Mouse (Mus musculus): ENCODE data around the gene Cacfd1. TPM values are rescaled to one million over a fixed set of nuclear protein-coding genes. Genes with fewer than 3 reads are reported as not detected.

Gene Cacfd1
- total and polyA plus RNA-seq, 2 experiments, result 17.7 to 58.0 TPM

GRCm38 (mm10) chr2:27039286-27039685 is 29.6 kb downstream of the Cacfd1 start:
- Histone ChIP-seq H3K27me3 (ENCODE audit: control insufficient read depth, insufficient read depth, low read length) (no peaks in the 10 kb centered on the region), H3K4me1 (ENCODE audit: control insufficient read depth, insufficient read depth, low read length) (peaks cover 13% of the 10 kb centered on the region), H3K36me3 (ENCODE audit: control insufficient read depth, insufficient read depth, low read length) (no peaks in the 10 kb centered on the region), H3K27ac (replicated peaks; ENCODE audit: insufficient read depth, low read depth, low read length) (no peak overlapping the region), H3K9ac (ENCODE audit: low read depth, low read length) (no peak overlapping the region), H3K79me2 (ENCODE audit: control insufficient read depth, insufficient read depth, low read length) (no peaks in the 10 kb centered on the region), H3K4me3 (ENCODE audit: insufficient read depth, low read depth, low read length) (no peak overlapping the region)
- TF ChIP-seq POLR2A (IDR thresholded peaks at IDR 0.05; ENCODE audit: extremely low read depth, insufficient read depth, low read length), result no peak
- peak; percentile 58 for TF ChIP-seq CTCF (IDR thresholded peaks at IDR 0.05; ENCODE audit: low read depth, low read length)
- WGBS, result 24% methylated on average over 1 of the region's 1 CpGs
- DNase-seq (ENCODE audit: extremely low read depth, low read depth, low spot score), result no peak

DNA sequence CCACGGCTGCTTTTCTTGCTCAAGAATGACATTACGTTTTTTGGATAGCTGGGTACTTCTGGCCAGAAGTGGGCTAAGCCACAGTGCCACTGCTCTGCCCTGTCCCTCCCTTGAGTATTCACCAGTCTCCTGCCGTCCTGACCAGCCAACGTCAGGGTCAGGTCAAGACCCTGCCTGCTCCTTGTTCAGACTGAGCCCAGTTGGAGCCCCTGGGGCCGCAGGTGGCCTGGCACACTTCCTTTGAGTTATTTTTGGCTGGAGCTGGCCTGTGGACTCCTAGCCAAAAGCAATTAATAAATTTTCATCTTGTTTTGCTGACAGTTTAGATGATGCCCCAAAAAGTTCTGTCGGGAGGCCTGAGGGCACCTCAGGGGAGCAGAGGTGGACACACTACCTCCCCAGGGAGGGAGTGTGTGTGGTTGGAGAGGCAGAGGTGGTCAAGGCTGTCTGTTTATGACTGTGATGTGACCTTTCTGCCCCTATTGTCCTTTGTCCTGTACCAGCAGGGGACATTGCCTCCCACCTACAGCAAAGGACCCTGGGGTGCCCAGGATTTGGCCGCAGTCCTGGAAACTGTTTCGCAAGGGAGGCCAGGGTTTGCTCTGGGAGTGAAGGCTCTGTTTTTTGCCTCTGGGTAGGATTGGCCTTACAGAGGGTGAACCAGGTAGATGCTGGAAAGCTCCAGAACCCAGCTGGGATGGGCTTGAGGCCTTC is 32.6 kb downstream of the Cacfd1 start:
- Histone ChIP-seq H3K36me3 (ENCODE audit: control insufficient read depth, insufficient read depth, low read length) (no peaks in the 10 kb centered on the region), H3K4me1 (ENCODE audit: control insufficient read depth, insufficient read depth, low read length) (peaks cover 19% of the 10 kb centered on the region), H3K9ac (ENCODE audit: low read depth, low read length) (peak overlapping the region; percentile 40), H3K4me3 (ENCODE audit: insufficient read depth, low read depth, low read length) (no peak overlapping the region), H3K27ac (replicated peaks; ENCODE audit: insufficient read depth, low read depth, low read length) (peak overlapping the region; percentile 85), H3K27me3 (ENCODE audit: control insufficient read depth, insufficient read depth, low read length) (no peaks in the 10 kb centered on the region), H3K79me2 (ENCODE audit: control insufficient read depth, insufficient read depth, low read length) (no peaks in the 10 kb centered on the region)
- 0 out of 2 replicates have a peak, but pooled peaks have one; percentile 16 for TF ChIP-seq POLR2A (IDR thresholded peaks at IDR 0.05; ENCODE audit: extremely low read depth, insufficient read depth, low read length)
- no peak for TF ChIP-seq CTCF (IDR thresholded peaks at IDR 0.05; ENCODE audit: low read depth, low read length)
- WGBS, result 14% methylated on average over 8 of the region's 8 CpGs
- DNase-seq (ENCODE audit: extremely low read depth, low read depth, low spot score), result peak; percentile 97

DNA sequence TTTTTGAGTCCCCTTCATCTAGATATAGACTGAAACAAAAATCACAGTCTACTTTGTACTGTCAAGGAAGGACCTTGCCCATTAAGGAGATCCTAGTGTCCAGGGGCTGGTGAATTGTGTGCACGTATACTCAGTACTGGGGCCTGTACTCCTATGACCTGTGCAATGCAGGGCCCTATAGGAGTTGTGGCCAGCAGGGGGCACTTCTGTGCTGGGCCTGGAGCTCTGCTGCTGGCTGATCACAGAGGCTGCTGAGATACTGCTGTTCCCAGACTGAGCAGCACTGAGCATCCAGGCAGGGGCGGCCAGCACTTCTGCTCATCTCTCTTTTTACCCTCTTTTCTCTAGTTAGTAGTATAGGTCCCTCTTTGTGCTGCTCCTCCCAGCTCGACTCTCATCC is 33.7 kb downstream of the Cacfd1 start:
- Histone ChIP-seq H3K36me3 (ENCODE audit: control insufficient read depth, insufficient read depth, low read length) (no peaks in the 10 kb centered on the region), H3K79me2 (ENCODE audit: control insufficient read depth, insufficient read depth, low read length) (no peaks in the 10 kb centered on the region), H3K27ac (replicated peaks; ENCODE audit: insufficient read depth, low read depth, low read length) (no peak overlapping the region), H3K27me3 (ENCODE audit: control insufficient read depth, insufficient read depth, low read length) (no peaks in the 10 kb centered on the region), H3K4me1 (ENCODE audit: control insufficient read depth, insufficient read depth, low read length) (peaks cover 21% of the 10 kb centered on the region), H3K9ac (ENCODE audit: low read depth, low read length) (no peak overlapping the region), H3K4me3 (ENCODE audit: insufficient read depth, low read depth, low read length) (no peak overlapping the region)
- peak; percentile 92 for TF ChIP-seq CTCF (IDR thresholded peaks at IDR 0.05; ENCODE audit: low read depth, low read length)
- no peak for TF ChIP-seq POLR2A (IDR thresholded peaks at IDR 0.05; ENCODE audit: extremely low read depth, insufficient read depth, low read length)
- DNase-seq (ENCODE audit: extremely low read depth, low read depth, low spot score), result peak; percentile 63
- 31% methylated on average over 3 of the region's 3 CpGs for WGBS

DNA sequence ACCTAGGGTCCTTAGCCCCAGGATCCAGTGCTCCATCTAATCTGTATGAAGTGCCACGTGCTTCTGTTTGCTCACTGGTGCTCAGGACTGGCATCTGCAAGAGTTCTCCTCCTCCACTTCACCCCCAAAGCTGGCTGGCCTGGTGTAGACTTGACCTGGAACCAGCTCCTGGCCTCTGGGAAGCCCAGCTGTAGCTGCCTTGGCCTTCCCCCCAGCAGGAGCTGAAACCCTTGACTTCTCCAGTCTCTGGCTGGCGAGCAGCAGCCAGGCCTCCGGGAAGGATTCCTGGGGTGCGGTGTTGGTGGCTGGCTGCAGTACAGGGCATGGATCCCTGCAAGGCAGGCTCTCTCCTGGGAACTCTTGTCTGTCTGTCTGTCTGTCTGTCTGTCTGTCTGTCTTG is 34.4 kb downstream of the Cacfd1 start:
- peak; percentile 52 for DNase-seq (ENCODE audit: extremely low read depth, low read depth, low spot score)
- H3K27me3 ChIP-seq (ENCODE audit: control insufficient read depth, insufficient read depth, low read length), result no peaks in the 10 kb centered on the region
- H3K79me2 ChIP-seq (ENCODE audit: control insufficient read depth, insufficient read depth, low read length), result no peaks in the 10 kb centered on the region
- no peaks in the 10 kb centered on the region for H3K36me3 ChIP-seq (ENCODE audit: control insufficient read depth, insufficient read depth, low read length)
- no peak overlapping the region for H3K27ac ChIP-seq (replicated peaks; ENCODE audit: insufficient read depth, low read depth, low read length)
- H3K4me1 ChIP-seq (ENCODE audit: control insufficient read depth, insufficient read depth, low read length), result peaks cover 21% of the 10 kb centered on the region
- 58% methylated on average over 4 of the region's 4 CpGs for WGBS
- TF ChIP-seq POLR2A (IDR thresholded peaks at IDR 0.05; ENCODE audit: extremely low read depth, insufficient read depth, low read length) (no peak), CTCF (IDR thresholded peaks at IDR 0.05; ENCODE audit: low read depth, low read length) (no peak)
- no peak overlapping the region for H3K9ac ChIP-seq (ENCODE audit: low read depth, low read length)
- no peak overlapping the region for H3K4me3 ChIP-seq (ENCODE audit: insufficient read depth, low read depth, low read length)

DNA sequence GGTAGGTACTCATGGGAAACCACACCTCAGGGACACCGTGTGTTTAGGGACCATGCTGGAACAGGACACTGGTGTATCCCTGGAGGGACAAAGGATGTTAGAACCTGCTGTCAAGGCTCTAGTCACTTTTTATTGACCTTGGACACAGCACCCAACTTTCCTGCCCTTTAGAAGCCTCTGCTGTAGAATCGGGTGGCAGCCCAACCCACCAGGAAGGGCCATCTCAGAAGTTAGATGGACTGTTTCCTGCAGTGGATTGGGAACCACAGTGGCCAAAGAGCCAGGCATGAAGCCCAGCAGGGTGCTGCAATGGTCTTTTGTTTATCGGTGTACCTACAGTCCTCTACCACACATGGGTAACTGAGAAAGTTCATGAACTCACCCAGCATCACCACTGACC is 34.9 kb downstream of the Cacfd1 start:
- H3K27me3 ChIP-seq (ENCODE audit: control insufficient read depth, insufficient read depth, low read length), result no peaks in the 10 kb centered on the region
- H3K9ac ChIP-seq (ENCODE audit: low read depth, low read length), result no peak overlapping the region
- peaks cover 21% of the 10 kb centered on the region for H3K4me1 ChIP-seq (ENCODE audit: control insufficient read depth, insufficient read depth, low read length)
- no peak for TF ChIP-seq POLR2A (IDR thresholded peaks at IDR 0.05; ENCODE audit: extremely low read depth, insufficient read depth, low read length)
- no peak for TF ChIP-seq CTCF (IDR thresholded peaks at IDR 0.05; ENCODE audit: low read depth, low read length)
- no peak overlapping the region for H3K27ac ChIP-seq (replicated peaks; ENCODE audit: insufficient read depth, low read depth, low read length)
- peak; percentile 34 for DNase-seq (ENCODE audit: extremely low read depth, low read depth, low spot score)
- H3K36me3 ChIP-seq (ENCODE audit: control insufficient read depth, insufficient read depth, low read length), result no peaks in the 10 kb centered on the region
- no peak overlapping the region for H3K4me3 ChIP-seq (ENCODE audit: insufficient read depth, low read depth, low read length)
- WGBS, result 24% methylated on average over 3 of the region's 3 CpGs
- H3K79me2 ChIP-seq (ENCODE audit: control insufficient read depth, insufficient read depth, low read length), result no peaks in the 10 kb centered on the region

Data from liver, adult 2 months (tissue).